Mouse (Mus musculus) layer of hippocampus, postnatal 10 days (tissue): ENCODE measurements at regions not wholly inside any gene's neighbourhood (a gene's known extent, or its start where the extent isn't known, plus 50 kb on each side); places are given as distances from the start of the nearest gene placed in this dataset.

Experiments
- DNase-seq, 2 experiments: peaks; one replicate each; pipeline ENCODE4 v3.0.0; 2021; ENCODE audit warnings: low spot score in 2 of 2

DNA sequence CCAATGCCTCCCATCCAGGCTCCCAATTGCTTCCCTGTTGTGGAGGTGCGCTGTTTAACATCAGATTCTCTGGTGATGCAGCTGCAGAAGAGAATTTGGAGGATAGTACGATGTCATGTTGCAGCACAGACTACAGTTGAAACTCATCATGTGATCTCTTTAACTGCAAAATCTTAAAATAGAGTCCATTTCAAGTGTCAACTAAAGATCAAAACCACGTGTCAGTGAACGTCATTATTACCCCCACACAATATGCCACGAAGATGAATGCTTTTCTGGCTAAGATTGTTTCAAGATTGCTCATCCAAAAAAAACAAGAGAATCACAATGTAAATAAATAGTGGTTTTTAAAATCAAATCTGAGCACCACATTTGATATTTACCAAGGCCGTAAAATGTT is 343.7 kb upstream of the Fam98a start:
- no peak for DNase-seq

DNA sequence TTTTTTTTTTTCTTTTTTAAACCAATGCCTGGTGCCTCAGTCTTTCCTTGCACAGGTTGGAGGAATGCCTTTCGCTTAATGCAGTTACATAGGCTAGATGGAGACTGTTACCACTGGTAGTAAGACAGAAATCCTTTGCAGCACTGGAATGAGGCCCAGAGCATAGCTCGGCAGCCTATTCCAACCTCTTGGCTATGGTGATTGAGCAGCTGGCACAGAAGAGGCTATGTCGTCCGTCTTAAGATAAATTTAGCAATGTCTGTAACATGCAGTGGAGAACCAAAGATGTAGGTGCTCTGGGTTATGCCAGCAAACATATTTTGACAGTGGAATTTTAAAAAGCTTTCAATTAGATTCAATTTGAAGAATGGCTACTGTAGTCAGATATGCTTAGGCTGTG is 343.2 kb upstream of the Fam98a start:
- DNase-seq: no peak

DNA sequence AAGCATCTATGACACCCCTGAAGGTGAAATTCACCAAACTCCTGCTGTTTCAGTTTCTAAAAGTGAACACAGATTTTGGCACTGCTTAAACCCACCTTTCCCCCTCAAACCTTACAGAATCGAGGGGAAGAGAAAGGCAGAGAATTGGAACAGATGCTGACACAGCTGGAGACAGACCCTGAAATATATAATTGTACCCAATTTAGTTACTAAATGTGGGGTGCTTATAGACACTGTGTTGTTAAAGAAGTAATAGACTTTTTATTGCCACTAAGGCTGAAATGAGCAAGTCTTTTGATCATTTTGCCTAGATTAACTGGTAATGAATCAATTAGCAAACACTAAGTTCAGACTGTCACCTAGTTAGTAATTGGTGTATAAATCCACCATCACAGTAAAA is 341.8 kb upstream of the Fam98a start:
- no peak for DNase-seq

DNA sequence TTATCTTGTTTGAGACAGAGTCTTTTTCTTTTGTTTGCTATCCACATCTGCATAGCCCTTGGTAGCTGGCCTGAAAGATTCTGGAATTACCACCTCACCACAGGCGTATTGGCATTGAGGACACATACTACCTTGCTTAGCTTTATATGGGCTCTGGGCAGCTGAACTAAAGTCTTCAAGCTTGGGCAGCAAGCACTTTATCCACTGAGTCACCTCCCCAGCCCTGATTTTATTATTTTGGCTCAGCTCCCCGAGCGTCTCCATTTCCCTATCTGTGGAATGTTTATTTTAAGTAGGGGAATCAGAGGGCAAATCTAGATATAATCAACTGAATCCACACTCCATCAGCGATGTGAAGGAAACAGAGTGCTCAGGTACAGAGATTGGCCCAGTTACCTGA is 340.4 kb upstream of the Fam98a start:
- DNase-seq: no peak

DNA sequence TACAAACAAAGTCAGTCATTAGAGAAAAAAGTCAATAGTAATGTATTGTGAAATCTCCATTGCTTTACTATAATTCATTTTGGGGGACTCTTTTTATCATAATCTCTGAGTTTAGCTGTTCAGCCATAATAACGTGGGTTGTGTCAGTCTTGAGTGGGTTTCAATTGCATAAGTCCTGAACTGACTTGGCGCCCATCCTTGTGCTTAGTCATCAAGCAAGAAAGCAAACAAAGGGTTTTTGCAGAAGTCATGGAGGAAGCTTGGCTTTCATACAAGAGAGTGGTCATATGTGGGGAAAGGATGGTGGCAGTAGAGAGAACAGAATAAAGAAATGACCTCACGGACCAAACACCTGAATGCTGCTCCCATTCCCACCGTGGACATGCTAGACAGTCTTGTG is 339.8 kb upstream of the Fam98a start:
- DNase-seq: no peak

DNA sequence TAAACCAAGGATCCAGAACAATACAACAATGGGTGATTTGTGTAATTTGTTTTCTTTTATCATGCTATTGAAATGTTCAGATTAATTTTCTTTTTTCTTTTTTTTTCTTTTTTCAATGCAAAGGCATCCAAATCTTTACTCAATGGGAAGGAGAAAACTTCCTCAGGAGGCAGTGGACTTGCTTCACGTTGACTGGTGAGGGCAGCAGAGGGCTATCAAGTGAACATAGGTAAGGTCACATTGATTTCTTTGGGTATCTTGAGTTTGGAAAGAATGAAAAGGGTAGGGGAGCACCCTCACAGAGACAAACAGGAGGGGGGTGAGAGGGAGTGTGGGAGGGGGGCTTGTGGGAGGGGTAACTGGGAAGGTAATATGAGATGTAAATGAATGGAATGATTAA is 326.1 kb upstream of the Fam98a start:
- DNase-seq: peak in 1 of 2 experiments; percentile 11

DNA sequence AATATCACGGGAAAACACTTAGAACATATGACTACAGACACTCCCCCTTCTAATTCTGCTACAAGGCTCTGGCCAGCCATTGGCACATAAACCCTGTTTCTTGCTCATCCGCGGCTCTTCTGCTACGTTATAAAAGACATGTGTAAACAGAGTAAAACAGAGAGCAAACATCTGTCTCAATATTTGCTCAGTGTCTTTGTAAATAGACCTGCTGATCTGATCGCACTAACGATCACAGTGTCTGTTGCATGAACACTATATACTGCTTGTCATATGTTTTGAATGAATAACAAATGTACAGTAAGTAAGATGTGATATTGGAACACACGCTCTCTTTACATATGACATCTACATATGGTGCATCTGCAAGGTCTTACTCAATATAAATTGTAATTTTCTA is 325.1 kb upstream of the Fam98a start:
- DNase-seq: no peak

DNA sequence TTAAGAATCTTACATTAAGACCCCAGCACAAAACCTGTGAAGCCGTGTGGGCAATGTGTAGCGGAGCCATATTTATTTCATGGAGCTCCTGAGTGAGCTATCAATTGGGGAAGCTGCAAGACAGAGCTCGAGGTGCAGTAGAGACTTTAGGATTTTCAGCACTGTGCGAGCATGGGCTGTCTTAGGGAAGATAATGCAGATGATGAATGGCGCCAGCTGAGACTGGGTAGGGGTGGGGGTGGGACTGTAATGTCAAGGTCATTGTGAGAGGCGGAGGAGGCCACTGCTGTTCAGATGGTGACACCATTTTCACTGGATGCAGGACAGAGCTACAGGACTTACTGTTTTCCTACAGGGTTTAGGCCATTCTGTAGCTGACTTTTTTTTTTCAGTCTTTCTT is 322.8 kb upstream of the Fam98a start:
- no peak for DNase-seq

DNA sequence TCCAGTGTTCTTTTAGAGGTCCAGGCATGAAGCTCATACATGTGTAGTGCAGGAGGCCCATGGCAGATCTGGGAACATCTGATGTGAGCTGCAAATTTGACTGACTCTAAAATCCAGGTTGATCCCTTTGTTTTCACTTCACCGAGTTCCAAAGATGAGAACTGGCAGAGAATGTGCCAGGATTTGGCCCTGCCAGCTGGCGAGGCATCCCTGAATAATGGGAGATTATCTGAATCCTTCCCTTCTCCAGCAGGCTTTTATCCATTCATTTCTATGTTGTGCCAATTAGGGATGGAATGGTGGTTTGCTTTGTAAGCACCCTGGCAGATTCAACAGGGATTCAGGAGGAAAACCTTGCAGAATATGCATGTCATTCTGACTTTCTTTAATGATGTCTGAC is 318.7 kb upstream of the Fam98a start:
- peak; percentile 75 to 81 for DNase-seq

DNA sequence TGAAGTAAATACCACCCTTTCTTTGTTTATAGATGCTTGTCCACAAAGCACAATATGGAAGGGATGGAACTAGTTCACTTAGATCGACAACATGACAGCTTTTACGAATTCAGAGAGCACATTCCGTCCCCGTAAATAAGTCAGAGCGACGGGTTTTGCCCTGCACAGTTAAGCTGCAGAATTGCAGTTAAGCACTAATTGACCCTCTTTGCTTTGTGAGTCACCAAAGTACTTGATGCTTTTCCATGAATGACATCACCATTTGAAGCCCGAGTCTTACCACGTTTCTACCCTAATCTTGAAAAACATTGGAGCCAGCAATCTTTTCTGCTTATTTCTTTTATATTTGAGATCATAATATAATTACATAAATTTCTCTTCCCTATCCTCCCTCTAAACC is 305.3 kb upstream of the Fam98a start:
- DNase-seq: no peak

DNA sequence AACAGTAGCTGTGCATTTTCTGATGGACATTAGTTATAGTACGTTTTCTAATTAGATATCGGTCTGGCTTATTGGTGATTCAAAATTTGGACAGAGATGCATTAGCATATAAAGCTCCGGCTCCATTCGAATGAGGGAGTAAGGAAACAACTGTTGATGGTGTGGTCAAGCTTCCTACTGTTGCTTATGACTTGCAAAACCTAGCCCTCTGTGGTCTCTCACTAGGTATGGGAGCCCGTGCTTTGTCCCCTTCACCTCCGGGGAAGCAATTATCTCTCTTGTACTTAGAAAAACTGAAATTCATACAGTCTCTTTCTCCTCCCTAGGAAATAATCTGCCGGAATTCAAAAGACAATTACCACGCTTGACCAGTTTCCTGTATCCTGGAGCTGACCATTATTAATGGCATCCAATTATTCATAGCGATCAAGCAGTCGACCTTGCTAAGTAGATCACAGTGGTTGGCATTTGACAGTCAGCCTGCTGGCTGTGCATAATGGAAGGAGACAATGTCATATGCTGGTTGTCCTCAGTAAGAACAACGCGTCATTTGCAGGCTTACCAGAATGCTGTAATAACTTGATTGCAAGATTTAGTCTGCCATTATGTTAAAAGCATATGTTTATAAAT is 264.4 kb upstream of the Fam98a start:
- DNase-seq: no peak

DNA sequence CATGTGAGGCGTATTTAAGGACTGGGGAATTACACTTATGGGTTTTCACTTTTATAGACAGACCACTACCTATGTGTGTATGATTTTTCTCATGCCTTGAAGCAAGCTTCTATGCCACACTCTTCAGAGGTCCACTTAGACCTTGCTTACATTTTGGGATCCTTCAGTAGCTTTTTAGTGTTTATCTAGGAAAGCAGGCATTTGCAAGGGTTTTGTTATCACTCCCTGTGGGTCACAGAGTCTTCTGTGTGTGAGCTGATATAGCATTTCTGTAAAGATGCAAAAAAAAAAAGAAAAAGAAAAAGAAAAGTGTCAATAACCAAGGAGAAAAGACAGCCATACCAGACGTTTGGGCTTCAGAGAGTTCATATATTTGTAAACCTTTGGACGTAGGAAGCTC is 260.4 kb upstream of the Fam98a start:
- DNase-seq: no peak

DNA sequence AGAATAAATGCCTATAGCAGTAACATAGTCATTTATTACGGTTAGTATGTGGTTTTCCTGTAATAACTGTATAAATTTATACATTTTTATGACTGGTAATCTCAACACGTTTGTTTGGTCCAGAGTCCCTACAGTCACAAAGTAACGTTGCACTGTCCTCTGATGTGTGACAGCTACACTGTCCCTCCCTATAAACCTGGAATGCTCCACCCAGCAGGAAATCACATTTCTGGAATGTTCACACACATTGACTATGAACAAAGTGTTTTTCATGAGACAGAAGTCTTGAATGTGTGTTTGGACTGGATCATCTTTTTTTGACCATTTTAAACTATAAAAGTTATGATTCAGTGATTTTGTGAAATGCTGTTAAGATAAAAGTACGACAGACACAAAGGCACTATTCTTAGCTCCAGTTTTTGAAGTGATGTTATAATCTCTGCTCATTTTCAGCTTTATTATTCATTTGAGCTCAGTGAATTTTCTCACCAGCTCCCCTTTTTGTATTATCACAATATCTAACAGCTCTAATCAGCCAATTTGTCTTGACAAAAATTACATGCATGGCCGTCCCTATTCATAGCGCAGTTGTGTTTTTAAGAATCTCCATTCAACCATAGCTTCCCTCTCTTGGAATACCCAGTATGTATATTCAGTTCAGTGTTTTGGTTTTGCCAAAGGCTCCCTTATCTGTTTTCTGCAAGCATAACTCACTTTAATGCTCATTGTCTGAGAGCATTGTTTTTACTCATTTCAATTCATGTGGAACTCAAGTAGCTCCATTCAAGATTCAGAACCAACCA is 257.0 kb upstream of the Fam98a start:
- DNase-seq: no peak

DNA sequence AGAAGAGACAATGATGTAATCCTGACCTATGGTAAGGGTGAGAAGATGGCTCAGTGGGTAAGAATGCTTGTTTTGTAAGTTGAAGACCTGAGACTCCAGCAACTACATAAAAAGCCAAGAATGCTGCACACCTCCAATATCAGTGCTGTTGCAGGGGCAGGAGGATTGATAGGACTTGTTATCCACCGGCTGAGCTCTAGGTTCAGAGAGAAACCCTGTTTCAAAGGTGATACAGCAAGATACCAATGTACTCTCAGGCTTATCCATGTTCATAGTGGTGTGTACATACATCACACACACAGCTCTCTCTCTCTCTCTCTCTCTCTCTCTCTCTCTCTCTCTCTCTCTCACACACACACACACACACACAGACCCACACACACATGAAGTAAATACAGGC is 256.3 kb upstream of the Fam98a start:
- DNase-seq: no peak

DNA sequence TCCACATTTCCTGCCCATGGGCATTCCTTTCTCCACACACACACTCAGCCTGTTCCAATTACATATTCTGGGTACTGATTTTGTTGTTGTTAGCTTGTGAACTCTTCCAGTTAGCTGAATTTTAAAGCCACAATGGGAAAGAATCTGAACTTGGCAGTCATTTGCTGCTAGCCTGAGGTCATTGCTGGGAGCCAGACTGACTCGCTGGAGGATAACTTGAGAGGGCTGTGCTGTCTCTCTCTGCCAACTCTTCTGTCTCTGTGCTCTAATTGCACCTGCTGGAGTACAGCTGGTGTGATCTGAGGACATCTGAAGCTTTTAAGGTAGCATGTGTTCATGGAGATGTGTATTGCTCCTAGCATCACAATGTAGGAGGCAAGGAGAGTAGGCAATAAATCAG is 252.6 kb upstream of the Fam98a start:
- DNase-seq: no peak

DNA sequence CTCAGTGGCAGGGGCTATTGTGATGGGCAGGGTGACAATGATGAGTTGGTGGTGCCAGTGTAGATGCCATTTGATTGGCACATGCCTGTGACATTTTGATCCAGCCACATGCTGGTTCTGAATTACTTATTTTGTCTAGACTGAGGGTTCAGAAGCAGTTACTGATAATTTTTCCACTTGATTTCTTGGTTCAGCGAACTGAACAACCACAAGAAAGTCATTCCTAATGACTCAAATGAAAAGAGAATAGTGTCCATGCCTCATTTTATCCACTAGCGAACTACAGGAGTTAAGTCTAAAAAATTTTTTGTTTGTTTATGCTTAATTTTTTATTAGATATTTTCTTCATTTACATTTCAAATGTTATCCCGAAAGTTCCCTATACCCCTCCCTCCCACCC is 244.6 kb upstream of the Fam98a start:
- no peak for DNase-seq

DNA sequence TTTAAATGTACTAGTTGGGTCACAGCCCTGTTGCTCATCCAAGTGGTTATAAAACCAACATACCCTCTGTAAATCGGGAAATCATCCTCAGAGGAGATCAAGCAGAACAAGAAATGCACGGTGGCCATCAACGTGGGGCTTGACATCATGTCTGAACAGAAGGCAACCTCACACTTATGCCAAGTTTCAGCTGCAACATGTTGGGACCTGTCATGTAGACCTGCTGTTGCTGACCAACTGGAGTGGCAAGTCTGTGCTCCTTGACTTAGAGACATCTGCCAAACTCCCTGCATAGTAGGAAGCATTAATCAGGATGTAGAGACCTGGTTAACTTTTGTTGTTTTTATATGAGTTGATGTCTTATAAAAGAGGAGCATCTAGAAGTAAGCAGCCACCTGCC is 244.0 kb upstream of the Fam98a start:
- DNase-seq: no peak

DNA sequence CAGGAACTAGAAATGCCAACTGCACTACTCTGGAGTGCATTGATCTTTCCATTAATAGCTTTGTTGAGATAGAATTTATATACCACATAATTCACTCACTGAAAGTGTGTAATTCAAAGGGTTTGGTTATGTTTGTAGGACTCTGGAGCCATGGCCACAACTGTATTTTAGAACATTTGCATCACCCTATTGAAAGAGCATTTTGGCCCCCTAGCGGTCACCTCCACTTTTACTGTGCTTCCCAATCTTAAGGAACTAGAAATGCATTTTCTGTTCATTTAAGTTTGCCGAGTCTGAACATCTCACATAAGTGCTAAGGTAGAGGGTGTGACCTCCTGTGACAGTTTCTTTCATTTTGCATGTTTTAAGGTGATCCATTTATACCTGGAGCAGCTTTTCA is 228.0 kb upstream of the Fam98a start:
- no peak for DNase-seq

DNA sequence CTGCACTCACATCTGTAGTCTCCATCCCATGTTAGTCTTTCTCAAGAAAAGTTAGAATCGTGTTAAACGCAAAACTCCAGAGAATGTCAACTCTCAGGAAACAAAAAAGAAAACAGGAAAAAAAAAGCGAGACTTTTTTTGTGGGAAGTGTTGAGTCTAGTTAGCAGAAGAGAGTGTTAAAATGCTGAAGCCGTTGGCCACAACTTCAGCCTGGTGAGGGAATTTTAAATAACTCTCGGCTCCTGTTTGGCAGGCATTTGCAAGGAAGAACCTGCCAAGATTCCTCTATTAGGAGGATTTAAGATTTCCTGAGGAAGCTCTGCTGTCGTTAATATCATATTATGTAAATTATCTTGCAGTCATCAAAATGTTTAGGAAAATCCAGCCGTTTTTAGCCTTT is 224.9 kb upstream of the Fam98a start:
- DNase-seq: no peak

DNA sequence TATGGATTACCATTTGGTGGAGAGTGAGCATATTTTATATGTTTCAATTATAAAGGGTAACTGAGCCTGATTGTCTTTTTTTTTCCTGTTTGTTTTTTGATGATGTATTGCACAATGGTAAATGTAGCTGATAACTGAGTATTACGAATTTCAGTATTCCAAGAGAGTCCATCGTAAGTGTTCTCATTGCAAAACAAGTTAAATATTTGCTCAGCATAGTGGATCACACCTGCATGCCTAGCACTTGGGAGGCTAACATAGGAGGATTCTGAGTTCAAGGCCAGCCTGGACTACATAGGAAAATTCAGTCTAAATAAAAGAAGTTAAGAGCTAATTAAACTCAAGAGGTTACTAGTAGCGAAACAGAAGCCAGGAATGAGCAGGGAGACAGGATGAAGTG is 223.8 kb upstream of the Fam98a start:
- DNase-seq: no peak

DNA sequence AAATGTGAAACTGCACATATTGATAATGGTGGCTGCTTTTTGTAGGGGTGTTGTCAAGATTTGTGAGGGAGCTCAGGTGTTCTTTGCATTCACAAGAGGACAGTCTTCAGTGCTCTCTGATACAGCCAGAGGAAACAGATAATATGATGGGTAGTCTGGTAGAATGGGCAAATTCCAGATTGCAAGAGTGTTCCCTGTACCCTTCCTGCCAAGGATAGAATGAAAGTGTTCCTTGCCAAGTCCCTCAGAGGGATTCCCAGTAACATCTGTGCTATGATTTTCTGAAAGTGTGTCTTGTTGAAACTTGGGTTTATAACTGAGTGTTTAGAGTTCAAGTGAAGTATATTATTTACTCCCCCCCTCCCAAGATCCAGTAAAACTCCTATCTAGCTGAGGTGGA is 221.1 kb upstream of the Fam98a start:
- no peak for DNase-seq

DNA sequence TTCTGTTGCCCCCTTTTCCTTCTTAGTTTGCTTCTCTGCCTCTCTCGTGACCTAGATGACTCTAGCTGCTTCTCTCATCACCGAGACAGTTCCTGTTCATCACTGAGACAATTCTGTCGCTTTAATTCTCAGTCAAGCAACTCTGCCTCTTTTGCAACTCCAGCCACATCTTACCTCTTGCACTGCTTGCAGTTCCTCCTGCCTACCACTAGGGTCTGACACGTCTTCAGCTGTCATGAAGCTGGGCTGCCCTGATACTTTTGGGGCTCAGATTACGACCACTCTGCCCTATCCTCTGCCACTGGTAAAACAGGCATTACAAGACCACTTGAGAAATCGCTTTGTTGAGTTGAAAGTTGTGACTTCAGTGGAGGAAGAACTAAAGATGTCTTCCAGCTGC is 216.9 kb upstream of the Fam98a start:
- DNase-seq: no peak

DNA sequence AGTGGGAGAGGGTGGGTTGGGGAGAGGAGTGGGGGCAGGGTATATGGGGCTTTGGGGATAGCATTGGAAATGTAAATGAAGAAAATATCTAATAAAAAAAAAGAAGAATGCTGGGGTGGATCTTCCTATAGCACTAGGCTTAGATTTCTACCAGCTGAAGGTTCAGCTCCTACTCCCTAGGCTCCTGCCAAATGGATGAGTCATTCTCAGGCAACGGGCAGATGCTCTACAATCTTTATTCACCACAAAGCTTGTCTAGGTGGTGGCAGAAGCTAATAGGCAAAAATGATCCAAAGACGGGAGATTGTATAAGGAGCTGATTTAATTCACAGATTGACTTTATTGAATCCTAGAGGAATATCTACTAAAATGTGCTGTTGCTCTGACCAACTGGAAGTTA is 211.6 kb upstream of the Fam98a start:
- DNase-seq: no peak
